Mouse (Mus musculus): Measurements from ENCODE around the gene Dap. TPM values are rescaled to one million over a fixed set of nuclear protein-coding genes. Genes with fewer than 3 reads are reported as not detected.

The Dap gene
- polyA plus RNA-seq, 1 experiment from 2014 or later = 33.4 TPM

GRCm38 (mm10) chr15:31317056-31317805 is 93.1 kb downstream of the Dap start:
- Histone ChIP-seq H3K36me3 (no peaks in the 10 kb centered on the region), H3K9me3 (no peaks in the 10 kb centered on the region), H3K27ac (replicated peaks) (peak overlapping the region; percentile 62), H3K9ac (no peak overlapping the region), H3K27me3 (no peaks in the 10 kb centered on the region), H3K4me1 (replicated peaks) (peaks cover 22% of the 10 kb centered on the region; the same call in 1 of the 2 replicates), H3K4me3 (no peak overlapping the region), H3K4me2 (no peak overlapping the region)
- 92% methylated on average over 3 of the region's 3 CpGs for WGBS
- ATAC-seq (ENCODE audit: low read depth) = no peak

GRCm38 (mm10) chr15:31318158-31318955 is 94.2 kb downstream of the Dap start:
- ATAC-seq (ENCODE audit: low read depth) = no peak
- H3K4me1 ChIP-seq (replicated peaks) = peaks cover 22% of the 10 kb centered on the region; the same call in 1 of the 2 replicates
- no peak overlapping the region for H3K9ac ChIP-seq
- H3K9me3 ChIP-seq = no peaks in the 10 kb centered on the region
- H3K4me2 ChIP-seq = no peak overlapping the region
- H3K27me3 ChIP-seq = no peaks in the 10 kb centered on the region
- H3K36me3 ChIP-seq = no peaks in the 10 kb centered on the region
- WGBS = 42% methylated on average over 6 of the region's 6 CpGs
- no peak overlapping the region for H3K4me3 ChIP-seq
- H3K27ac ChIP-seq (replicated peaks) = peak overlapping the region; percentile 38; the same call in 1 of the 2 replicates

GRCm38 (mm10) chr15:31319046-31319445 is 94.9 kb downstream of the Dap start:
- Histone ChIP-seq H3K27me3 (no peaks in the 10 kb centered on the region), H3K36me3 (no peaks in the 10 kb centered on the region), H3K9ac (no peak overlapping the region), H3K4me1 (replicated peaks) (peaks cover 22% of the 10 kb centered on the region; the same call in 1 of the 2 replicates), H3K4me3 (no peak overlapping the region), H3K4me2 (no peak overlapping the region), H3K9me3 (no peaks in the 10 kb centered on the region), H3K27ac (replicated peaks) (0 out of 2 replicates have a peak overlapping the region, but pooled peaks have one; percentile 38)
- no peak for ATAC-seq (ENCODE audit: low read depth)
- WGBS = 49% methylated on average over 4 of the region's 4 CpGs

GRCm38 (mm10) chr15:31320598-31321377 is 96.7 kb downstream of the Dap start:
- Histone ChIP-seq H3K9me3 (no peaks in the 10 kb centered on the region), H3K4me2 (no peak overlapping the region), H3K4me1 (replicated peaks) (peaks cover 22% of the 10 kb centered on the region; the same call in 1 of the 2 replicates), H3K4me3 (no peak overlapping the region), H3K36me3 (no peaks in the 10 kb centered on the region), H3K27ac (replicated peaks) (no peak overlapping the region), H3K9ac (no peak overlapping the region), H3K27me3 (no peaks in the 10 kb centered on the region)
- no peak for ATAC-seq (ENCODE audit: low read depth)
- 63% methylated on average over 12 of the region's 12 CpGs for WGBS

- Histone ChIP-seq H3K36me3 (no peaks in the 10 kb centered on the region), H3K4me1 (replicated peaks) (0 out of 2 replicates have a peak, but pooled peaks cover 9% of the 10 kb centered on the region), H3K9ac (no peak overlapping the region), H3K27ac (replicated peaks) (no peak overlapping the region), H3K27me3 (no peaks in the 10 kb centered on the region), H3K4me3 (no peak overlapping the region), H3K4me2 (no peak overlapping the region), H3K9me3 (no peaks in the 10 kb centered on the region)
- ATAC-seq (ENCODE audit: low read depth) = no peak
- 79% methylated on average over 4 of the region's 4 CpGs for WGBS
These were observed 99.6 kb downstream of the Dap start for GRCm38 (mm10) chr15:31323684-31324083.

Other genes with a start within 250 kb of the Dap start
- gene Ankrd33b, start 143.4 kb downstream of the Dap start, polyA plus RNA-seq (2015; fragmentation: Nextera tagmentation; extraction: Ambion mirVana) = 0.83 and 0.99 TPM in 2 replicates
- 0.96 and 1.5 TPM in 2 replicates for gene Ropn1l, start 229.4 kb downstream of the Dap start, polyA plus RNA-seq (2015; fragmentation: Nextera tagmentation; extraction: Ambion mirVana)

Data from neural tube, embryonic 13.5 days (tissue).